Mouse (Mus musculus) A20 (cell line): ENCODE results near the gene Slco3a1.

Experiments
- DNase-seq: peaks from one replicate; pipeline ENCODE4 v3.0.0-alpha.2; 2011; ENCODE audit warnings: low read depth, low spot score

Slco3a1 gene

DNA sequence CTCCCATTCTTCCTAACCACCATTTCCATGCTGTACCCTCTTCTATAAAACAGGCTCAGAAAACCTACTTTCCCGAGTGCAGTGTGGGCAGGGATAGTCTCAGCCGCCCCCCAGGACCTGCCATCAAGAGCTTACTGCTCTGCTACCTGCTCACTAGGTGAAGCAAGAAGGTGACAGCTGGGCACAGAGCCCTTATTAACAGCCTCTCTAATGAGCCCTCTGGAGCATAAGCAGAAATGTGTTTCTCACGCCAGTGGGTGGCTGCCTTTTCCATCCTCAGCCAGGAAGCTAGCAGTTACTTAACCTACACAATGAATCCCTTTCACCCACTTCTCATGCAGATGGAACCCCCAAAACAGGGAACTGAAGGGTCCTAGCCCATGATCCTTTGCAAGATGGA is 66.9 kb downstream of the Slco3a1 start:
- DNase-seq, result no peak

DNA sequence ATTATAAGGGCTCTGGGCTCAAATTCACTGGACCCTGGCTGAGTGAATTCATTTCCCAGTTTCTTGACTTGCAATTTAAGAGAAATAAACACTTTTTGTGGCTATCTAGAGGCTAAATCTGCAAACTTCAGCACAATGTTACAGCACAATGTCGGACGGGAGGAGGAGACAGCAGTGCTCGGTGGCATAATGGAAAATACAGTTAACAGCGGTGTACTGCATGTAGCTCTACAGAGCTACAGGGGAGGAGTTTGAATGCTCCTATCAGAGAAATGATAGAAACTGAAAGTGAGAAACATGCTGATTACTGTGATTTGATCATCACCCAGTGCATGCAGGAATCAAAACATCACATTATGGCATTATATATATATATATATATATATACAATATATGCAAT is 68.5 kb downstream of the Slco3a1 start:
- no peak for DNase-seq

DNA sequence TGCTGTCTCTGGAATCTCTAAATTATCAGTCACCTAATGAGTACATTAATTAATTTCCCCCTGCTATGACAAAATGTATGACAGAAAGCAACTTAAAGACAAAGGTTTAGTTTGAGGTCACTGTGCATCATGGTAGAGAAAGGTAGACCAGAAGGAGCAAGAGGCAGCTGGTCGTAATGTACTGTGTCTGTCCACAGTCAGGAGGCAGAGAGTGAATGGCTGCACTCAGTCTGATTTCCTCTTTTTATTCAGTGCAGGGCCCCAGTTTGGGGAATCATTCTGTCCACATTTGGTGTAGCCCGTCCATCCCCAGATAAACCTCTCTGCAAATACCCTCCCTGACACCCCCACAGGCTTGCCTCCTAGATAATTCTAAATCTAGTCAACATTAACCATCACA is 68.9 kb downstream of the Slco3a1 start:
- no peak for DNase-seq

DNA sequence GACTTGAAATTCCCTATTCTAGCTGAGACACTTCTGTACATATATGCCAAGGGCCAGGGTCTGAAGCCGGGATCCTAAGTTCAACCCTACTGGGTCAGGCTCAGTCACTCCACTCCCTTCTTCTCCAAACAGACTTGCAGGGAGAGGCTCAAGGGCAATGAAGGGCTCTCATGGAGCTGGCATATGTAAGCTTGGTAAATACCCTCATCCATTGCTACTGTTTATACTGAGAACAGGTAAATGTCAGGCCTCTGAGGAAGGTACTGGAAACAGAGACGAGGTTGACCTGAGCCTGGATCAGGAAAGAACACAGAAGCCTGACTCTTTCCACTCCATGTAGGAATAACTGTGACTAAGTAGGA is 70.6 kb downstream of the Slco3a1 start:
- no peak for DNase-seq

DNA sequence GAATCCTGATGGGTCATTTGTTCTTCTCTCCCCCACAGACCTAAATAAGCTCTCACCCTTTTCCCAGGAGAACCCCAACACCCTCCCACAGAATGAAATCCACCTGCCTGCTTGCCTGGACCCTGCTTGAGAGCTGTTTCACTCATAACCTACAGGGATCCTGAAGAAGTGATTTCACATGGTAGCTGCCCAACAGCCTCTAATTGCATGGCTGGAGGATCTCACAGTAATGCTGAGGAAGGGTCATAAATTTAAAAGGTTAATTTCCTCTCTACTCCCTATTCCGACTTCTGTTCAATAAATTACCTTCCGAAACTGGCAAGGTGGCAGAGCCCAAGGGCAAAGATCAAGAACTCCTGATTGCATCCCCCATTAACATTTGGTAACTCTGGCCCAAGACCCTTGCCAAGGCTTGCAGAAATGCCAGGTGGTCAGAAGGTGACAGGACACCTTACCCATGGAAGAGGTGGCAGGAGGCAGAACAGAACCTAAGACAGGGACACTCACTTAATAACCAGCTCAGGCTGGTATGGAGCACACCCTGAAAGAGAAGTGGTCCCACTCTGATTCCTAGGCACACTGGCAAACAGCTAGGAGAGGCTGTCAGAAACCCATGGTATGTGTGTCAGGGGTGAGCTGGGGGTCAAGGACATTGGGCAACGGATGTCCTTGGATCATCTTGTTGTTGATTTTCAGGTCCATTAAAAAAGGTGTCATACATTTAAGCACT is 71.1 kb downstream of the Slco3a1 start:
- DNase-seq, result no peak

DNA sequence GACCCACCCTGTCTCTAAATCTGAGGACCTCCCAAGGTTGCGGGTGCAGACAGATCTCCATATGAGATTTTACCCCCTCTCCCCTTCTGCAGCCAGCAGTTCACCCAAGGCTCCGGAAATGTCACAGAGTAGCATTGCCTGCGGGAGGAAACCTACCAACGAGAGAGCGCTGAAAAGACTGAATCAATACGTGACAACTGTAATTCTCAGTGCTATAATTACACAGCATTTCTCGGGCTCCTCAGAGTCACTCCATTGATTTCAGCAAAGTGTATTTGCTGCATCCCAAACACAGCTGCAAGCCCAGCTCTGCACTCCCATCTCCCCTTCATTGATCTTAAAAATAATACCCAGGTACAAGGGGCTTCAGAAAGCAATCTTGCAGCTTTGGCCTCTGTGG is 82.8 kb downstream of the Slco3a1 start:
- no peak for DNase-seq

DNA sequence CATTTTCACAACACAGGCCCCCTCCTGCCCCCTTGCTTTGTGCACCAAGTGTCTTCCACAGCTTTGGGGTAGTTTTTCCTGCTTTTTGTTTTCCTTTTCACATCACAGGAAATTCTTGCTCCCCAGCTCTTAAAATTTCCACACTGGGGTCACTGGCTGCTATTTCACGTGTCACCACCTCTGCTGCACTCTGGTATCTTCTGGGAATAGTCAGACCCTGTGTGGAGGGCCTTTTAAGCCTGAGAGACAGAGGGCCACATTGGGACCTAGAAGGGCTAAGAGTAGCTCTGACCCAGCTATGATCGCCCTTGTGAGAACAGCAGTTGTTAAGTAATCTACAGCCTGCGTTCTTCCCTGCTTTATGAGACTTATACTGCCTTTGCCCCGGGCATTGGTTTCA is 87.7 kb downstream of the Slco3a1 start:
- DNase-seq, result no peak

DNA sequence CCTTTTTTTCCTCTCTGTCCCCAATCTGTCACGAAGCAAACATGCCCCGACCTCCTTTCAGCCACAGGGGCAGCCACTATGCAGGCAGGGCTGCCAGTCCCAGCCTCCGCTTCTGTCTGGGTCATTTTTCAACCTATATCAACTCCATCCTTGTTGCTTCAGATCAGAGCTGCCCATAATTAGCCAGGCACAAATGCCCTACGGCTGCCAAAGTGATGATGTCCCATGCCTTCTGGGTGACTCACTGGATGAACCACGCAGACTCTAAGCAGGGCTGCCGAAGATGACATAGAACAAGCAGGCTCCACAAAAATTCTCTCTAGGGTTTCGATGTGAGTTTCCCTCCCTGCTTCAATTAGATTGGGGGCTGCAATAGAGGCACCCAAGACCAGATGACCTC is 89.9 kb downstream of the Slco3a1 start:
- no peak for DNase-seq

DNA sequence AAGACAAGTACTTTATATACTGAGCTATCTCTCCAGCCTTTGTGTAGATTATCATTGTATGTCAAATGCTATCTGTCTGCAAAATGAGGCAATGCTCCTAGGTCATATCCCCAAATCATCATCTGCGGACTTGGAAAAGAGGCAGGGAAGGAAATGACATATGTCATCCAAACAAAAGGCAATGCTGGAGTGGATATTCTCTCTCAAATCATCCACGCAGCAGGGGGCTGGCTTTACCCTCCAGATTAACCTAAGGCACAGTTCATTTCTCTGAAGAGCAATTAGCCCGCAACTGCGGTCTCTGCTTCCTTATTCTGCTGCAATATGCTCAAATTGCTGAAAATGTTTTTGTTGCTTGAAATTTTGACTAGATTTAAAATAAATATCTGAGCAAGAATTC is 92.1 kb downstream of the Slco3a1 start:
- DNase-seq, result no peak

DNA sequence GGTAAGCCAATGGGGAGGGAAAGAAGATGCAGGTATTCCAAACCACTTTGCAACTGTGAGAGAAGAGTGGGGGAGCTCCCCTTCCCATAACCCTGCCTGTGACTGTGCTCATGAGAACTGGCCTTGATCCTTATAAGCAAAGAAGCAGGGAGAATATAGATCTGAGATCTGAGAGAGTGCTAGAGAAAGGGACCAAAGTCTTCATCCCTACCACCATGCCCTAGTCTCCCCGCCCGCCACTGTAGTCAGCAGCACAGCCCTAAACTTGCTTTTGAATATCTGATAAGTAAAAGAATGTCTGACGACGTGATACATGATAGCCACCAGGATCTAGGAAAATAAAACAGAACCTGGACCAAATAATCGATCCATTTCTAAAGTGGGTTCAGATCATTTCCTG is 92.8 kb downstream of the Slco3a1 start:
- no peak for DNase-seq

DNA sequence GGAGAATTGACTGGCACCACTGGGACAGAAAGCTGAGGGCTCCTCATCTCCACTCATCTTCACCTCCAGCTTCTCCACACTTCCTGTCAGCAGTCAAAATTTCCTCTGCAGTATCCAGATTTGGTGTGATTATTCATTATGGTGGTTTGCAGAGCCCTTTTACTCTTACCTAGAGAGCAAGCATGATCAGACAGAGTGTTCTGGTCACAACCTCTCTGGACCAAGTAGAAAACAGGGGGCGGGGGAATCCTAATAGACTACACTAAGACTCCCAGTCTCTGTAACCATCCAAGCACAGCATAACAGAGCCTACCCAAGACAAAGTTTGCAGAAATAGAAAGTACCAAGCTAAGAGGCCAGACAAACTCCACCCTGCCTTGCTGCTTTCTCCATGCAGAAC is 93.4 kb downstream of the Slco3a1 start:
- DNase-seq, result no peak

DNA sequence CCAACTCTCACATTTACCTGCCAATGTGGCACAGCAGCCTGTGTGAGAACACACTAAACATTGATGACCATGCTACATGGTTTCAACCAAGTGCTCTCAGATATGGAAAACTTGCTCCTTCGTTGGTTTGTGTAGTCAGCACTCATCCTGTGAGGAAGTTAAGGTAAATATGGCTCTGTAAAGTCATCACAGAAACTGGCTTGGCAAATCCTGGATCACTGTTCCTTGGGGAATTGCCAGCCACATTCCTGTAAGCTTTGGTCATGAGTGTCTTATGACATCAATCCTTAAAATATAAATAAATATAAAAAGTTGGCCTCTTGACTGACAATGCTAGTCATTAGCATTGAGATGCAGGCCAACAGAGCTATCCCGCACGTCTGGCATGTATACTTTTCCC is 94.8 kb downstream of the Slco3a1 start:
- DNase-seq, result no peak

DNA sequence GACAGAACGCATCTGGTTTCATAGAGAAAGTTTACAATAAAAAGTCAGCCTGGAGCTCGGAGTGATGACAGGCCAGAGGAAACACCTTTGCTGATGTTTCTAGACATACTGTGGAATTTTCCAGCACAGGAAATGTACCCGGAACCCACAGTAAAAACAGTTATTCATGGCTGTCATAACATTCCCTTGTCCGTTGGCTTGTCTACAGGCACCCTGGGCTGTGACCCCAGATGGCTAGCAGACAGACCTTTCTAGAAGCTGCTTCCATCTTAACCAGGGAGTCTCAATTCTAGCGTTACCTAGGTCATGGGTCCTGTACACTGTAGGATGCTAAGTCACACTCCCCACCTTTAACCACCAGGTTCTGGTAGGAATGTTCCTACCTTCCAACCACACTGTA is 95.3 kb downstream of the Slco3a1 start:
- no peak for DNase-seq

DNA sequence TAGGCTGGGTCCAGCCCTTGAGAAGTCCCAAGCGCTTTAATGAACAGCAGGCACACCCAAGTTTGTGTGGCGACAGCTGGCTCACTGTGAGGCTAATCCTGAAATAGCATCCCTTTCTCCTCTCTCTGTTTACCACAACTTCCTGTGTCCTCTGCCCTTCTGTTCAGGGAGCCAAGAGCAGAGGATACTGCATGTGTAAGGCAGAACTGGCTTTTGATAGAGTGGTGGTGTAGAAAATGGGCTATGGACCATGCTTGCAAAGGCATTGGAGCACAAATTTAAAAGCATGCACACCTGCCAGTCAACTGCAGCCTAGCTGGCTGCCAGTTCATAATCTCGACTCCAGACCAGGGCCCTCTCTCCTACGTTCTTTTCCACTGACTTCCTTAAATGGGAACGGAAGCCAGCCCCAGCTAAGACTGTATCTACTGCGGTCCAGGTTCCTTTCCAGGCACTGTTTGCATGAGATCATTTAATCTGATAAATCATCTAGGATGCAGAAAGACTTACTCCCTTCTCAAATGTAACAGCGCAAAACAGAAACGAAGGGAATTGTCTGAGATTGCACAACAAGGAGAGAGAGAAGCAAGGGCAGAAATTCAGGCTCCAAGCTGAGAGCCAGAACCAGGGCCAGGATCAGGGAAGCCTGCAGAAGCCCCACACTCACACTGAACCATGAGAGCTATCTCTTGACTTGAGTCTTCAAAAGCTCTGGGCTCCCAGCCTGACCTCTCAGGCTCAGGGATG is 95.9 kb downstream of the Slco3a1 start:
- no peak for DNase-seq

DNA sequence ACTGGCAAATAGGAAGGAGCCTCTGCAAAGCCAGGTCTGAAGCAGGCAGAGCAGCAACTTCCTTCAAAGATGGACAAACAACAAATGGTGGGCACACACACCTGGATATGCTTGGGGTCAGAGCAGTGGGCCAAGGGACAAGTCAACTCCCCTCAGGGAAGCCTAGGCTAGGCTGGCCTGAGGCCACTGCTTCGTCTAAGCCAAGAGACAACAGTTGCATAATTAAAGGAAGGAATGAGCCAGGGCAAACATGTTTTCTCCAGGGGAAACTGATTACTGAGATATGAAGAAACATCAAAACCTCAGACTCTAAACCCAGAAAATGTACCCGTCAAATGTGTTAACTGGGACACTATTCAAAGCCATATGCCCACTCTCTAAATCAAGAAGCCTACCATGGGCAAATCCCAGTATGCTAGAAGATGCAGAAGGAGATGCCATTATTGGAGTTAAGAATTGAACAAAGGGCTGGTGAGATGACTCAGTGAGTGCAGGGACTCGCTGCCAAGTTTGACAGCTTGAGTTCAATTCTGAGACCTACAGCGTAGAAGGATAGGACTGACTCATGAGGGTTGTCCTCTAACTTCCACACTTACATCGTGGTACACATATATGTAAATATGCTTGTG is 97.1 kb downstream of the Slco3a1 start:
- DNase-seq, result no peak

DNA sequence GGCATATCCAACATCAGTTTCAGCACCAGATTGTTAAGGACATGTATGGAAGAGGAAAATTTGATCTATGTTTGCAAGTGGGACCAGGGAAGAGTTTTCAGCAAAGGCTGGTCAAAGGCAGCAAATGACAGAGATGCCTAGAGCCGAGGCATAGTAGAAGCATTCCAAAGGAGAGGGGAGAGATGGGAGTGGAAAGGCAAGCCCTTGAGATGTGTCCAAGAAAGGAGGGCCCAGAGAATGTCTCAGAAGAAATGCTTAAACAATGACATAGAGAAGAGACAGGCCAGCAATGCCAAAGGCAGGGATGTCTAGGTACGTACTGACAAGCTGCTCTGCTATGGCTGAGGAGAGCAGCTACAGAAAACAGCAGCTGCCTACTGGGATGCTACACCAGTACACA is 97.8 kb downstream of the Slco3a1 start:
- DNase-seq, result no peak

DNA sequence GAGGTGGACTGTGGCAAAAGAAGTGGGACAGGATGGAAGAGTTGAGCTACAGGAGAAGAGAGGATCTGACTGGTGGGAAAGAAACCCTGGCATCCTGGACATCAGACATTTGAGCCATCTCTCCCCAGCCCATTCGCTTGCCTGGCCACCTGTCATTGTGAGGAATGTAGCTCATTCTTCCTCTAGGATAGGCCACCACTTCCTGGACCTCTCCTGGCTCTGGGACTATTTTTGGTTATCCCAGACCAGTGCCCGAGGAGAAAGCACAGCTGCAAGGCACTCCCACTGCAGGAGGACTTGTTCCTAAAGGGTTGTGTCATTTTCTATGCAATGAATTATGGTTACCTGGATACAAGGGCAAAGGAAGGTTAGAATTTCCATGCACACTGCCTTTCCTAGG is 103.5 kb downstream of the Slco3a1 start:
- no peak for DNase-seq

DNA sequence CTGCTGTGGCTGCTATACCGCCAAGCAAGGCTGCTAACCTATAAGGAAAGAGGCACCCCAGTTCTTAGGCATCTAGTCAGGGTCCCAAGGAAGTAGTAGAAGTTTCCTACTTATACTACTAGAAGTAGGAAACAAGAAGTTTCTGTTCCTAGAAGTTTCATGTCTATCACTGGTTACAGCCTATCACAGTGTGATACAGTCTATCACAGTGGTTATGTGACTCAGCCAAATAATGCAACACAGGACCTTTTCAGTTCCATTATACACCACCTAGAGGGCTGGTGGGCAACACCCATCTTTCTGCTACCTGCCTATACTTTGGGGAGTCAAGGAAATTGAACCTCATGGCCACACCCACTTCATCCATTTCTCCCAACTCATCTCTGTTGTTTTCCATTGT is 104.8 kb downstream of the Slco3a1 start:
- no peak for DNase-seq

DNA sequence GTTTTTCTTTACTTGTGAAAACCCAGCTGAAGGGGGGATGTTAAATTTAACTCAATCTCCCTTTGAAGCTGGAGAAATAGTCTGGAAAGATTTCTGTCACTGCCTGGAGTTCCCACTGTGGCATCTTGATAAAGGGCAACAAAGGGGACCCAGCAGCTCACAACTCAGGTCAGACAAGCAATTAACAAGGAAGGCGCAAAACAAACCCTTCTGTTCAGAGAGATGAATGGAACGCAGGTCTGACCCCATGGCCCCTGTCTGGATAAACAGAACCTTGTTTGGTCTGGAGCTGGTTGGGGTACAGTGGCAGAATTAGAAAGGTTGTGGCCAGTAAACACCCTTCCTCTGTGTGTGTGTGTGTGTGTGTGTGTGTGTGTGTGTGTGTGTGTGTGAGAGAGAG is 106.8 kb downstream of the Slco3a1 start:
- no peak for DNase-seq

DNA sequence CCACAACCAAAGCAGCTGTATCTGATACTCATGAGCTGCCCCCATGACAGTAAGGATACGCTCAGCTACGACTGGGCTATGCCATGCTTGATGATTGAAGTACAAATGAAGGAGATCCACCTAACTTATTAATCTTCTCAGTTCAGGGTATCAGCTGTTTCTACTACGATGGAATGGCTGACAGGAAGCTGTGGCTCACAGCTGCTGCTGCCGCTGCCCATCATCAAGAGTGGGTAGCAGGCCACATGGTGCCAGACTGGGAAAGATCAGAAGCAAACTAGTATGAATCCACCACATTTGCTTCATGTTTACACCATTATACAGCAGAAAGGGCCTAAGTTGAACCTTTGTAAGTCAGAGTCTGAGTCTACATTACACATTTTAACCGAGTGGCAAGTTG is 109.4 kb downstream of the Slco3a1 start:
- DNase-seq, result no peak

DNA sequence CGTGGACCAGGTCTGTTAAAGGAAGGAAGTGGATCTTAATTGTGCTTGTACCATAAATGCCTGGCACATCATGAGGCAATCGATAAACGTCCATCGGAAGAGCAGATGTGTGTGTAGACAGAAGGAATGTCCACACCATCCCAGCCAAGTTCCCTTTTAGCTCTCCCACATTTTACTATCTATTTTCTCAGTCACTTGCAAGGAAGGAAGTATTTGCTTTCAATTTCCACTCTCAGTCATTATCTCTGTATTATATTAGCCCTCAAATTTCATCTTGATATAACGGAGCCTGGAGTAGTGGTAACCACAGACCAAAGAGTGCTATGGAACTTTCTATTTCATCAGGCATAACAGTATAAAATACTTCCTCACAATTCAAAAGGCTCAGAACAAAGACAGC is 112.2 kb downstream of the Slco3a1 start:
- DNase-seq, result no peak

DNA sequence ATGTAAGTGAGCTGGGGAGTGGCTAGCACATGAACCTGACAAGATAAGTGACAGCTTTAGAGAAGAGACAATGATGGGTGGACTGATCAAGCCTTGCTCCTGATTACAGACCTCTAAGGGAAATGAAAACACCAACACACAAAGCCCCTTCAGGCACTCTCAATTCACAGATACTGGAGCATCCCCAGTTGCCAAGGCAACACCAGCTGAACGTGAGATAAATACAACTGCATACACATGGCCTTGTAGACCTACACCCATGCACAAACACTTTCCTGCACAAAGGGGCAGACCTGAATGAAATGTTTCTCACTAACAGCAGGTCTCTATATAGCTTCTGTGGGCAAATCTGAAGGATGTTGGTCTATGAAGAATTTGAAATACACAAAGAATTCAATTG is 117.0 kb downstream of the Slco3a1 start:
- DNase-seq, result no peak

DNA sequence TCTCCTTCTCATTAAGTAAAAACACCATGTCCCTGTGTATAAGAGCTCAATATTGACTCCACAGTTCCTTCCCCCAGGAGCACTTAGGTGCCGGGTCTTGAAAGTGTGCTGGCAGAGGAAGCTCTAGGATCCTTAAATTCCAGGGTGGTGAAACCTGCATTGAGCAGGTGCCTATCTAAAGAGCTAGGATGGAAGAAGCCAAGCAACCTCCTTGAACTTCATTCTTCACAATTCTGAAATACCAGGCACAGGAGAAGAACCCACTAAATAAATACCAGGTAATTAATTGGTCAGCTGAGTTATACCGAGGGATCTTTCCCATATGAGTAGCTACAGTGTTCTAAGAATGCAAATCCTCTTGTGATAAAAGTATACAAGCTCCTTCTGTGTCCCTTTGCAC is 117.9 kb downstream of the Slco3a1 start:
- DNase-seq, result no peak
